Mouse (Mus musculus): ENCODE measurements around the gene Upp1.

Gene Upp1

DNA sequence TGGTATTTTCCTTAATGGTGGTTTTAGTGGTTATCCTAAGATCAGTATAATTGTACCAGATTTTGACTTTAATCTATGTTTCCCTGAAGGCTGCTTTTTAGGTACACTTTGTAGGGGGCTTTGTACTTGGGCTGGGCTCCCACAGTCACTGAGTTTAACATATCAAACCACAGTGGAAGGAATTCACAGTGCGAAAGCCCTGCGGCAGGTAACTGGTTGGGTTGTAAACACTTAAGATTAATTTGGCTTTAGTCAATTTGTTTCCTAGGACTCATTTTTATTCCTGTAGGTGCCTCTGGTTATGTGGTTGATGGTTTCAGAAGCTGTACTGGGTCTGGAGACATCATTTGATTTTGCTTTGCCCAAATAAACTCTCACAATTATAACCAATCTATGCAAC lies 49.4 kb downstream of the Upp1 start:
- DNase-seq: no peak

DNA sequence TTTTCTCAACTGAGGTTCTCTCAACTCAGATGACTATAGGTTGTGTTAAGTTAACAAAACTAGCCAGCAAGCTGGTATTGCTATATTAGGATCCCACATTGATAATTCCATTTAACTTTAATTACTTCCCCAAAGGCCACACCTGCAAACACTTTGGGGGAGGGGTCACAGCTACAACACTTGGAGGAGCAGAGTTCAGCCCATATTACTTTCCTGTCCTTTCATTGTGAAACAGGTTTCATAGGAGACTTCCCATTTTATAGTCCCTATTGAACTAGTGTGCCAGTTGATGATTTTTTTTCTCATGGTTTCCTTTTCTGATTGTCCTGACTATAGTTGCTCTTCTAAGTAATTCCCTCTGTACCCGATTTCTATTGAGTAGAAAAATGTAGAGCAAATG lies 63.6 kb downstream of the Upp1 start:
- DNase-seq: no peak
